Mouse (Mus musculus) stomach, embryonic 14.5 days (tissue): ENCODE data around the gene Gm20671. TPM values are rescaled to one million over a fixed set of nuclear protein-coding genes. Genes with fewer than 3 reads are reported as not detected.
"Not testable (repeated sequence)": the region's sequence is repeated elsewhere in the genome, so short reads cannot be mapped to it uniquely, and the experiment has no call there.

Experiments
- ATAC-seq: fragments of 200-750 bp; cut with Nextera tagmentation; 2 replicates; pipeline ENCODE4 v1.8.0; 2017; ENCODE audit warnings: low read depth, moderate TSS enrichment; ENCODE audit not compliant: insufficient number of reproducible peaks, insufficient read depth, low FRiP score
- H3K27ac ChIP-seq: fragments of 300-500 bp; sonication (generic); 2 replicates; pipeline ENCODE4 v1.5.1; 2014; ENCODE audit warnings: mild to moderate bottlenecking, low read length, moderate library complexity, mixed read lengths
- H3K27me3 ChIP-seq: fragments of 300-500 bp; sonication (generic); 2 replicates; pipeline ENCODE4 v1.6.1; 2014; ENCODE audit warnings: low read length, control low read depth, mixed read lengths; ENCODE audit not compliant: control insufficient read depth, insufficient read depth
- H3K36me3 ChIP-seq: fragments of 300-500 bp; sonication (generic); 2 replicates; pipeline ENCODE4 v1.6.1; 2014; ENCODE audit warnings: mild to moderate bottlenecking, control low read depth, low read length, moderate library complexity, mixed read lengths; ENCODE audit not compliant: control insufficient read depth, insufficient read depth
- H3K4me1 ChIP-seq: fragments of 300-500 bp; sonication (generic); 2 replicates; pipeline ENCODE4 v1.6.1; 2014; ENCODE audit warnings: low read length, control low read depth, mixed read lengths; ENCODE audit not compliant: control insufficient read depth, insufficient read depth
- H3K4me2 ChIP-seq: fragments of 300-500 bp; sonication (generic); replicated peaks from 2 replicates; pipeline ENCODE4 v1.6.1; 2014; ENCODE audit warnings: low read depth, low read length, control low read depth
- H3K4me3 ChIP-seq: fragments of 300-500 bp; sonication (generic); 2 replicates; pipeline ENCODE4 v1.5.1; 2014; ENCODE audit warnings: low read depth, low read length, control low read depth
- H3K9ac ChIP-seq: fragments of 300-500 bp; sonication (generic); replicated peaks from 2 replicates; pipeline ENCODE4 v1.6.1; 2014; ENCODE audit warnings: low read depth, mild to moderate bottlenecking, control low read depth, low read length, moderate library complexity, mixed read lengths
- H3K9me3 ChIP-seq: fragments of 300-500 bp; sonication (generic); 2 replicates; pipeline ENCODE4 v1.6.1; 2016; ENCODE audit warnings: low read depth, low read length, control low read depth; ENCODE audit not compliant: control insufficient read depth
- WGBS: fragments of 180-500 bp; shearing (Covaris S2); extraction: QIAGEN DNeasy Blood & Tissue Kit; methylation state at CpG from one replicate; pipeline ENCODE4 v1.1.7; 2014; 5-methylcytosine and 5-hydroxymethylcytosine counted together
- polyA plus RNA-seq: library from polyadenylated mRNA; unstranded; fragments of >200 nt; fragmentation: Nextera tagmentation; extraction: Ambion mirVana; gene quantifications from 2 replicates; pipeline ENCODE4 v1.2.1, GENCODE M21; 2014

The Gm20671 gene
- polyA plus RNA-seq, result not detected in 2 replicates

- Histone ChIP-seq H3K9ac (no peak within 1 kb of the TSS), H3K9me3 (no peaks in the 10 kb centered on the region), H3K27ac (no peak within 1 kb of the TSS), H3K4me3 (no peak within 1 kb of the TSS), H3K36me3 (peaks cover 46% of the 10 kb centered on the region), H3K4me2 (no peak within 1 kb of the TSS), H3K4me1 (no peaks in the 10 kb centered on the region), H3K27me3 (no peaks in the 10 kb centered on the region)
- 86% methylated on average over 7 of the region's 7 CpGs for WGBS
- ATAC-seq, result no peak
Measured at GRCm38 (mm10) chr5:32827009-32827408, at the start of gene Gm20671. TSS of gene Gm20671 (minus strand) at chr5:32827109.

GRCm38 (mm10) chr5:32872346-32872745 is 45.4 kb upstream of the Gm20671 start:
- Histone ChIP-seq H3K27me3 (no peaks in the 10 kb centered on the region), H3K27ac (no peak overlapping the region), H3K36me3 (peaks cover 39% of the 10 kb centered on the region), H3K4me3 (no peak overlapping the region), H3K4me2 (no peak overlapping the region), H3K9me3 (no peaks in the 10 kb centered on the region), H3K9ac (no peak overlapping the region), H3K4me1 (no peaks in the 10 kb centered on the region)
- no peak for ATAC-seq
- WGBS, result 96% methylated on average over 5 of the region's 5 CpGs

- H3K9ac ChIP-seq, result no peak overlapping the region
- no peak overlapping the region for H3K4me2 ChIP-seq
- no peaks in the 10 kb centered on the region for H3K9me3 ChIP-seq
- peaks cover 2% of the 10 kb centered on the region; the same call in 1 of the 2 replicates for H3K4me1 ChIP-seq
- no peak for ATAC-seq
- H3K27ac ChIP-seq, result no peak overlapping the region
- H3K36me3 ChIP-seq, result peaks cover 32% of the 10 kb centered on the region
- H3K27me3 ChIP-seq, result no peaks in the 10 kb centered on the region
- H3K4me3 ChIP-seq, result no peak overlapping the region
- WGBS, result 96% methylated on average over 5 of the region's 5 CpGs
Measured at GRCm38 (mm10) chr5:32869389-32870024, 42.6 kb upstream of the Gm20671 start.

GRCm38 (mm10) chr5:32863253-32864228 is 36.6 kb upstream of the Gm20671 start, which contains the start of gene Depdc5:
TSS of gene Depdc5 (plus strand) at chr5:32863701.
- H3K4me1 ChIP-seq, result peaks cover 2% of the 10 kb centered on the region; the same call in 1 of the 2 replicates
- peak within 1 kb of the TSS; percentile 52 for H3K9ac ChIP-seq
- peaks cover 11% of the 10 kb centered on the region for H3K36me3 ChIP-seq
- H3K27me3 ChIP-seq, result no peaks in the 10 kb centered on the region
- H3K4me3 ChIP-seq, result peak within 1 kb of the TSS; percentile 65
- under 1% methylated on average over 59 of the region's 64 CpGs for WGBS
- peak; percentile 98 for ATAC-seq
- peak within 1 kb of the TSS; percentile 83 for H3K27ac ChIP-seq
- no peaks in the 10 kb centered on the region for H3K9me3 ChIP-seq
- H3K4me2 ChIP-seq, result peak within 1 kb of the TSS; percentile 64

GRCm38 (mm10) chr5:32862469-32863132 is 35.7 kb upstream of the Gm20671 start:
- Histone ChIP-seq H3K4me2 (peak overlapping the region; percentile 49; the same call in 1 of the 2 replicates), H3K9me3 (no peaks in the 10 kb centered on the region), H3K4me1 (peaks cover 2% of the 10 kb centered on the region; the same call in 1 of the 2 replicates), H3K27ac (peak overlapping the region; percentile 83; the same call in 1 of the 2 replicates), H3K36me3 (peaks cover 4% of the 10 kb centered on the region; the same call in 1 of the 2 replicates), H3K27me3 (no peaks in the 10 kb centered on the region), H3K9ac (no peak overlapping the region), H3K4me3 (peak overlapping the region; percentile 65)
- WGBS, result 55% methylated on average over 6 of the region's 6 CpGs
- no peak for ATAC-seq

GRCm38 (mm10) chr5:32861082-32861481 is 34.2 kb upstream of the Gm20671 start:
- no peak overlapping the region for H3K9ac ChIP-seq
- no peak for ATAC-seq
- H3K27me3 ChIP-seq, result no peaks in the 10 kb centered on the region
- no peak overlapping the region for H3K4me2 ChIP-seq
- H3K4me3 ChIP-seq, result no peak overlapping the region
- peaks cover 2% of the 10 kb centered on the region; the same call in 1 of the 2 replicates for H3K4me1 ChIP-seq
- WGBS, result 87% methylated on average over 1 of the region's 1 CpGs
- no peaks in the 10 kb centered on the region for H3K9me3 ChIP-seq
- H3K27ac ChIP-seq, result no peak overlapping the region
- no peaks in the 10 kb centered on the region for H3K36me3 ChIP-seq

GRCm38 (mm10) chr5:32857781-32858220 is 30.9 kb upstream of the Gm20671 start:
- Histone ChIP-seq H3K27me3 (no peaks in the 10 kb centered on the region), H3K9ac (no peak overlapping the region), H3K4me2 (peak overlapping the region; percentile 54), H3K27ac (peak overlapping the region; percentile 71; the same call in 1 of the 2 replicates), H3K4me1 (no peaks in the 10 kb centered on the region), H3K36me3 (no peaks in the 10 kb centered on the region), H3K4me3 (peak overlapping the region; percentile 39), H3K9me3 (no peaks in the 10 kb centered on the region)
- no peak for ATAC-seq
- 3% methylated on average over 6 of the region's 6 CpGs for WGBS

- 97% methylated on average over 2 of the region's 3 CpGs for WGBS
- H3K36me3 ChIP-seq, H3K4me3 ChIP-seq, H3K9me3 ChIP-seq, H3K4me2 ChIP-seq, H3K27ac ChIP-seq, H3K27me3 ChIP-seq, H3K9ac ChIP-seq, ATAC-seq: not testable (repeated sequence)
- H3K4me1 ChIP-seq, result peaks cover 16% of the 10 kb centered on the region; the same call in 1 of the 2 replicates
Measured at GRCm38 (mm10) chr5:32855274-32855673, 28.4 kb upstream of the Gm20671 start.
